Mouse (Mus musculus) liver, postnatal 0 days (tissue): Measurements from ENCODE around the gene Top2a. TPM values are rescaled to one million over a fixed set of nuclear protein-coding genes. Genes with fewer than 3 reads are reported as not detected.
"Not testable (repeated sequence)": the region's sequence is repeated elsewhere in the genome, so short reads cannot be mapped to it uniquely, and the experiment has no call there.

ENCODE experiments used
- ATAC-seq: fragments of 200-750 bp; cut with Nextera tagmentation; 2 replicates; pipeline ENCODE4 v1.8.0; 2017; ENCODE audit warnings: mild to moderate bottlenecking, moderate library complexity
- DNase-seq: peaks from one replicate; pipeline ENCODE4 v3.0.0-alpha.2; 2016
- H3K27ac ChIP-seq: fragments of 300-500 bp; sonication (generic); 2 replicates; pipeline ENCODE4 v1.5.1; 2014; ENCODE audit warnings: antibody characterized with exemption, moderate library complexity, mild to moderate bottlenecking, low read depth
- H3K27me3 ChIP-seq: fragments of 300-500 bp; sonication (generic); 2 replicates; pipeline ENCODE4 v1.6.1; 2014; ENCODE audit warnings: low read length, control low read depth, mixed read lengths; ENCODE audit not compliant: insufficient read depth
- H3K36me3 ChIP-seq: fragments of 300-500 bp; sonication (generic); replicated peaks from 2 replicates; pipeline ENCODE4 v1.6.1; 2014; ENCODE audit warnings: mild to moderate bottlenecking, control low read depth, low read length, moderate library complexity, mixed read lengths; ENCODE audit not compliant: insufficient read depth
- H3K4me1 ChIP-seq: fragments of 300-500 bp; sonication (generic); 2 replicates; pipeline ENCODE4 v1.6.1; 2014; ENCODE audit warnings: antibody characterized with exemption, mild to moderate bottlenecking, control low read depth; ENCODE audit not compliant: insufficient read depth
- H3K4me2 ChIP-seq: fragments of 300-500 bp; sonication (generic); 2 replicates; pipeline ENCODE4 v1.6.1; 2014; ENCODE audit warnings: low read depth, mild to moderate bottlenecking, low read length, moderate library complexity, mixed read lengths
- H3K4me3 ChIP-seq: fragments of 300-500 bp; sonication (generic); 2 replicates; pipeline ENCODE4 v1.5.1; 2014; ENCODE audit warnings: low read depth, low read length
- H3K9ac ChIP-seq: fragments of 300-500 bp; sonication (generic); replicated peaks from 2 replicates; pipeline ENCODE4 v1.6.1; 2014; ENCODE audit warnings: mild to moderate bottlenecking, moderate library complexity
- H3K9me3 ChIP-seq: fragments of 300-500 bp; sonication (generic); 2 replicates; pipeline ENCODE4 v1.6.1; 2016; ENCODE audit warnings: mild to moderate bottlenecking, control low read depth, low read length, mixed read lengths
- CTCF ChIP-seq: sonication (generic); IDR thresholded peaks from 2 replicates; pipeline ENCODE4 v1.5.1; 2016; ENCODE audit warnings: antibody characterized with exemption, low read depth
- EP300 ChIP-seq: IDR thresholded peaks from 2 replicates; pipeline ENCODE4 v1.6.1; 2016; ENCODE audit warnings: antibody characterized with exemption, low read depth, mild to moderate bottlenecking
- WGBS: fragments of 180-500 bp; shearing (Covaris S2); extraction: QIAGEN DNeasy Blood & Tissue Kit; methylation state at CpG from one replicate; pipeline ENCODE4 v1.1.7; 2014; ENCODE audit not compliant: insufficient replicate concordance; 5-methylcytosine and 5-hydroxymethylcytosine counted together
- polyA plus RNA-seq: library from polyadenylated mRNA; unstranded; fragments of >200 nt; fragmentation: Nextera tagmentation; extraction: Ambion mirVana; gene quantifications from 2 replicates; pipeline ENCODE4 v1.2.1, GENCODE M21; 2015

The Top2a gene
- polyA plus RNA-seq, 1 experiment from 2014 or later = 90.2 TPM

DNA sequence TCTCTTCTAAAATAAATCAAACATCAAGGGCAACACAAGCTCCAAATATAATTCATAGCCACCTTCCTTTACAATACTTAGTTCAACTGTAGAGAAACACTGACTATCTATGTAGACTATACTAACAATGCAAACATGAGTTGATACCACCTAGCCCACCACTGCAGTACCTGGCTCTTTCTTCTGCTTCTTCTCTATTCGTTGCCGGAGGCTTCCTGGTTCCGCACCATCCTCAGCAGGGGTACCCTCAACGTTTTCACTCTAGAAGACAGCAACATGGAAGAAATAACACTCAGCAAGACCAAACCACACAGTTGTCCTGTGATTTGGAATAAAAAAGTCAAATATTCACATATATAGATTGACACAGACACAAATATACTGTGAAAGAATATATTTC lies 26.3 kb downstream of the Top2a start:
- Histone ChIP-seq H3K27me3 (no peaks in the 10 kb centered on the region), H3K4me2 (no peak overlapping the region), H3K9me3 (no peaks in the 10 kb centered on the region), H3K4me1 (no peaks in the 10 kb centered on the region), H3K36me3 (peaks cover 98% of the 10 kb centered on the region), H3K4me3 (no peak overlapping the region), H3K27ac (no peak overlapping the region), H3K9ac (no peak overlapping the region)
- TF ChIP-seq EP300 (no peak), CTCF (no peak)
- ATAC-seq (no peak), DNase-seq (no peak)
- WGBS = 93% methylated on average over 4 of the region's 4 CpGs

GRCm38 (mm10) chr11:98995987-98996386 lies 28.0 kb downstream of the Top2a start:
- Histone ChIP-seq H3K27me3 (no peaks in the 10 kb centered on the region), H3K4me1 (no peaks in the 10 kb centered on the region), H3K9ac (no peak overlapping the region), H3K4me2 (no peak overlapping the region), H3K27ac (no peak overlapping the region), H3K4me3 (no peak overlapping the region), H3K36me3 (peaks cover 96% of the 10 kb centered on the region), H3K9me3 (no peaks in the 10 kb centered on the region)
- 94% methylated on average over 7 of the region's 7 CpGs for WGBS
- no peak for ATAC-seq
- TF ChIP-seq CTCF (no peak), EP300 (no peak)
- DNase-seq = no peak

GRCm38 (mm10) chr11:98990866-98991265 lies 33.1 kb downstream of the Top2a start:
- no peaks in the 10 kb centered on the region for H3K4me1 ChIP-seq
- H3K36me3 ChIP-seq = peaks cover 58% of the 10 kb centered on the region
- no peak overlapping the region for H3K4me2 ChIP-seq
- 90% methylated on average over 6 of the region's 6 CpGs for WGBS
- no peak for ATAC-seq
- H3K9ac ChIP-seq = no peak overlapping the region
- no peak for DNase-seq
- H3K27me3 ChIP-seq = no peaks in the 10 kb centered on the region
- H3K27ac ChIP-seq = no peak overlapping the region
- no peak for TF ChIP-seq CTCF
- TF ChIP-seq EP300 = no peak
- H3K4me3 ChIP-seq = no peak overlapping the region
- H3K9me3 ChIP-seq = no peaks in the 10 kb centered on the region

DNA sequence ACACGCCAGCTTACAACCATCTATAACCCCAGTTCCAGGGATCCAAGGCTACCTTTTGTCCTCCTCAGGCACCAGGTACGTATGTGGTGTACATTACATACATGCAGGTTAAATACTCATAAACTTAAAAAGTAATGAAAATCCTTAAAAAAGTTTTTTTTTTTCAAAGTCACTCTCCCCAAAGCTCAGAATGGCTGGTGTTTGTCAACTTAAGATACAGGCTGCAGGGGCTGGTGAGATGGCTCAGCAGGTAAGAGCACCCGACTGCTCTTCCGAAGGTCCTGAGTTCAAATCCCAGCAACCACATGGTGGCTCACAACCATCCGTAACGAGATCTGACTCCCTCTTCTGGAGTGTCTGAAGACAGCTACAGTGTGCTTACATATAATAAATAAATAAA lies 35.7 kb downstream of the Top2a start:
- not testable (repeated sequence) for H3K9ac ChIP-seq, H3K4me3 ChIP-seq, H3K4me2 ChIP-seq, H3K4me1 ChIP-seq, H3K9me3 ChIP-seq, ATAC-seq, DNase-seq, H3K27ac ChIP-seq
- peaks cover 11% of the 10 kb centered on the region for H3K27me3 ChIP-seq
- H3K36me3 ChIP-seq = peaks cover 32% of the 10 kb centered on the region
- WGBS = 98% methylated on average over 4 of the region's 6 CpGs

GRCm38 (mm10) chr11:98985542-98985941 lies 38.4 kb downstream of the Top2a start:
- peaks cover 33% of the 10 kb centered on the region for H3K27me3 ChIP-seq
- WGBS = 84% methylated on average over 7 of the region's 7 CpGs
- DNase-seq (no peak), ATAC-seq (no peak)
- H3K4me2 ChIP-seq = no peak overlapping the region
- no peak overlapping the region for H3K27ac ChIP-seq
- H3K9ac ChIP-seq = no peak overlapping the region
- H3K36me3 ChIP-seq = peaks cover 9% of the 10 kb centered on the region; the same call in 1 of the 2 replicates
- H3K4me1 ChIP-seq = peaks cover 8% of the 10 kb centered on the region
- TF ChIP-seq CTCF (no peak), EP300 (no peak)
- H3K9me3 ChIP-seq = no peaks in the 10 kb centered on the region
- no peak overlapping the region for H3K4me3 ChIP-seq

- H3K4me3 ChIP-seq = no peak overlapping the region
- peaks cover 38% of the 10 kb centered on the region for H3K27me3 ChIP-seq
- no peak overlapping the region for H3K4me2 ChIP-seq
- H3K9ac ChIP-seq = no peak overlapping the region
- TF ChIP-seq CTCF = no peak
- TF ChIP-seq EP300 = no peak
- DNase-seq (no peak), ATAC-seq (no peak)
- H3K4me1 ChIP-seq = peaks cover 8% of the 10 kb centered on the region
- peaks cover under 1% of the 10 kb centered on the region; the same call in 1 of the 2 replicates for H3K36me3 ChIP-seq
- H3K9me3 ChIP-seq = no peaks in the 10 kb centered on the region
- 53% methylated on average over 8 of the region's 8 CpGs for WGBS
- no peak overlapping the region for H3K27ac ChIP-seq
Observed at GRCm38 (mm10) chr11:98983551-98983950, 40.4 kb downstream of the Top2a start.

GRCm38 (mm10) chr11:98982773-98983133 lies 41.2 kb downstream of the Top2a start, which contains the start of gene Gjd3:
TSS of gene Gjd3 (minus strand) at chr11:98983016.
- WGBS = 3% methylated on average over 28 of the region's 28 CpGs

More at GRCm38 (mm10) chr11:98982773-98983133, 41.2 kb downstream of the Top2a start, which contains the start of gene Gjd3:
- Histone ChIP-seq H3K27ac (no peak within 1 kb of the TSS), H3K4me2 (peak within 1 kb of the TSS; percentile 85), H3K4me1 (peaks cover 8% of the 10 kb centered on the region), H3K9ac (peak within 1 kb of the TSS; percentile 28; the same call in 1 of the 2 replicates), H3K9me3 (no peaks in the 10 kb centered on the region), H3K27me3 (peaks cover 38% of the 10 kb centered on the region), H3K4me3 (peak within 1 kb of the TSS; percentile 50), H3K36me3 (no peaks in the 10 kb centered on the region)
- DNase-seq = no peak
- no peak for ATAC-seq
- TF ChIP-seq EP300 (no peak), CTCF (no peak)
